Mouse (Mus musculus): Measurements from ENCODE around the gene Tmem168. TPM values are rescaled to one million over a fixed set of nuclear protein-coding genes. Genes with fewer than 3 reads are reported as not detected.

Tmem168 gene
- polyA plus RNA-seq, 1 experiment from 2014 or later, result 24.6 TPM

DNA sequence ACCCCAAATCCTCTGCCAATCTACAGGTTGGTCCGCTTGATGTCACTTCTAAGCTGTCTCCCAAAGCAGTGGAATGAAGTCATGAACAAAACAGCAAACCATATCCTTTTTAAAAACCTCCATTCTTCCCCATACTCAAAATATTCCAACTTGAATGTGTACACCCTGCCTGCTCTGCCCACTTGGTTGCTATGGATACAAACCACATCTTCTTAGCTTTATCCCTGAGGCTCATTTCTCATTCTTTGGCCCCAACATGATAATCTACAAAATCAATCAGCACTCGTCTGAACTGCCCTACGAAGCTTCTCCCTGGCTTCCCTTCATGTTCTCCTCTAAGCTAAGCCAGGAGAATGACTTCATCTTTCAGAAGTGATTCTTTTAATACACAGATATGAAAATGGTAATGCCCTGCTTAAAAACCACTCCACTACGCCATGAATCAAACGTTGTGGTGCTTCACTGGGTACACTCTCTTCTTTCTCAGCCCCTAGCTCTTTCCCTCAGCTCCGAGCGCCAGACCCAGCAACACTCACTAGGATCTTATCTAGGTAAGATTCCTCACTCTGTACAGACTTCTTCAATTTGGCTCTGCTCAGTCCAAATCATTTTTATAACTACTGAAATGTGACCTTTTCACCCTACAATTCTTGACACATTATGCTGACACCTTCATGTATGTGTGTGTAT, 70.5 kb downstream of the Tmem168 start:
- DNase-seq (ENCODE audit: low spot score) (no peak), ATAC-seq (no peak)
- 84% methylated on average over 7 of the region's 7 CpGs for WGBS
- Histone ChIP-seq H3K27me3 (replicated peaks; ENCODE audit: control insufficient read depth, insufficient read depth, low read length) (no peaks in the 10 kb centered on the region), H3K36me3 (ENCODE audit: control insufficient read depth, insufficient read depth, low read length) (no peaks in the 10 kb centered on the region), H3K4me2 (ENCODE audit: low read length) (no peak overlapping the region), H3K4me1 (ENCODE audit: control insufficient read depth, insufficient read depth, low read length) (no peaks in the 10 kb centered on the region), H3K4me3 (ENCODE audit: low read depth, low read length) (no peak overlapping the region), H3K9ac (ENCODE audit: low read length) (no peak overlapping the region), H3K9me3 (replicated peaks; ENCODE audit: control insufficient read depth, low read length) (no peaks in the 10 kb centered on the region), H3K27ac (ENCODE audit: low read depth, low read length) (no peak overlapping the region)

Other genes with a start within 250 kb of the Tmem168 start
- gene Bmt2, start 69.9 kb upstream of the Tmem168 start, polyA plus RNA-seq (2014; fragmentation: Nextera tagmentation; extraction: Ambion mirVana), result 21.3 and 27.5 TPM in 2 replicates
- 113 and 142 TPM in 2 replicates for gene Gpr85, start 231.8 kb upstream of the Tmem168 start, polyA plus RNA-seq (2014; fragmentation: Nextera tagmentation; extraction: Ambion mirVana)